Mouse (Mus musculus): Measurements from ENCODE around the gene Olfr713.

GRCm38 (mm10) chr7:107030874-107031273 lies at the start of gene Olfr713:
- no peak for TF ChIP-seq CTCF (IDR thresholded peaks at IDR 0.05; ENCODE audit: insufficient read depth, low read depth, low read length)
- no peak for TF ChIP-seq POLR2A (IDR thresholded peaks at IDR 0.05; ENCODE audit: insufficient read depth, low read depth, low read length)

All from olfactory bulb, adult 2 months (tissue).